Mouse (Mus musculus) small intestine, adult 2 months (tissue): ENCODE measurements around the gene Rp9. TPM values are rescaled to one million over a fixed set of nuclear protein-coding genes. Genes with fewer than 3 reads are reported as not detected.

Experiments used
- H3K27ac ChIP-seq: fragments of 200-500 bp; 2 replicates; pipeline ENCODE4 v1.5.1; 2012; ENCODE audit warnings: low read depth, low read length, control low read depth, inconsistent platforms; ENCODE audit not compliant: insufficient read depth
- H3K27me3 ChIP-seq: fragments of 200-500 bp; 2 replicates; pipeline ENCODE4 v1.6.1; 2012; ENCODE audit warnings: mild to moderate bottlenecking, moderate library complexity, low read length, inconsistent platforms; ENCODE audit not compliant: control insufficient read depth, insufficient read depth
- H3K36me3 ChIP-seq: fragments of 200-500 bp; 2 replicates; pipeline ENCODE4 v1.6.1; 2012; ENCODE audit warnings: mild to moderate bottlenecking, low read length, control low read depth, inconsistent platforms; ENCODE audit not compliant: control insufficient read depth, insufficient read depth
- H3K4me1 ChIP-seq: fragments of 200-500 bp; 2 replicates; pipeline ENCODE4 v1.6.1; 2012; ENCODE audit warnings: low read length, inconsistent platforms, mixed read lengths; ENCODE audit not compliant: control insufficient read depth, insufficient read depth, insufficient read length
- H3K4me3 ChIP-seq: fragments of 200-500 bp; 2 replicates; pipeline ENCODE4 v1.5.1; 2012; ENCODE audit warnings: low read depth, mild to moderate bottlenecking, control low read depth, inconsistent platforms, low read length, moderate library complexity
- CTCF ChIP-seq: fragments of 200-500 bp; IDR thresholded peaks from 2 replicates; pipeline ENCODE4 v1.5.1; 2012; ENCODE audit warnings: low read depth, mild to moderate bottlenecking, control low read depth, inconsistent platforms, low read length, moderate library complexity, mixed read lengths; ENCODE audit not compliant: insufficient replicate concordance, insufficient read length; ENCODE audit errors: extremely low read depth
- POLR2A ChIP-seq: fragments of 200-500 bp; IDR thresholded peaks from 2 replicates; pipeline ENCODE4 v1.6.1; 2012; ENCODE audit warnings: low read depth, mild to moderate bottlenecking, control low read depth, inconsistent platforms, low read length, moderate library complexity
- WGBS: fragments of 180-500 bp; shearing (Covaris S2); methylation state at CpG from one replicate; pipeline ENCODE4 v1.1.7; 2018; 5-methylcytosine and 5-hydroxymethylcytosine counted together
- polyA plus RNA-seq: library from polyadenylated mRNA; depleted of rRNA; stranded (reverse); fragments of >200 nt; gene quantifications from 2 replicates; pipeline ENCODE4 v1.2.3, GENCODE M21; 2012

Rp9 gene
- polyA plus RNA-seq, 1 experiment = 106 TPM

GRCm38 (mm10) chr9:22447213-22447612 lies 22.3 kb downstream of the Rp9 start:
- Histone ChIP-seq H3K4me1 (no peaks in the 10 kb centered on the region), H3K4me3 (no peak overlapping the region), H3K27me3 (no peaks in the 10 kb centered on the region), H3K36me3 (peaks cover 49% of the 10 kb centered on the region), H3K27ac (no peak overlapping the region)
- 58% methylated on average over 5 of the region's 5 CpGs for WGBS
- TF ChIP-seq CTCF (no peak), POLR2A (no peak)

DNA sequence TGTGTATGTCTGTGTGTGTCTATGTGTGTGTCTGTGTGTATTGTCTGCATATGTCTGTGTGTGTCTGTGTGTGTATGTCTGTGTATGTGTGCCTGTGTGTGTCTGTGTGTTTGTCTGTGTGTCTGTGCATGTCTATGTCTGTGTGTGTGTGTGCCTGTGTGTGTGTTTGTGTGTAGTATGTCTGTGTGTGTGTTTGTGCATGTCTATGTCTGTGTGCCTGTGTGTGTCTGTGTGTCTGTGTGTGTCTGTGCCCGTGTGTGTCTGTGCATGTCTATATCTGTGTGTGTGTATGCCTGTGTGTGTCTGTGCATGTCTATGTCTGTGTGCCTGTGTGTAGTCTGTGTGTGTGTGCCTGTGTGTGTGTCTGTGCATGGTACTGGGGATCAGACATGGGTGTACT lies 24.4 kb downstream of the Rp9 start:
- no peak overlapping the region for H3K27ac ChIP-seq
- H3K4me1 ChIP-seq = no peaks in the 10 kb centered on the region
- H3K4me3 ChIP-seq = no peak overlapping the region
- no peaks in the 10 kb centered on the region for H3K27me3 ChIP-seq
- TF ChIP-seq CTCF (no peak), POLR2A (no peak)
- 86% methylated on average over 1 of the region's 1 CpGs for WGBS
- H3K36me3 ChIP-seq = peaks cover 31% of the 10 kb centered on the region

DNA sequence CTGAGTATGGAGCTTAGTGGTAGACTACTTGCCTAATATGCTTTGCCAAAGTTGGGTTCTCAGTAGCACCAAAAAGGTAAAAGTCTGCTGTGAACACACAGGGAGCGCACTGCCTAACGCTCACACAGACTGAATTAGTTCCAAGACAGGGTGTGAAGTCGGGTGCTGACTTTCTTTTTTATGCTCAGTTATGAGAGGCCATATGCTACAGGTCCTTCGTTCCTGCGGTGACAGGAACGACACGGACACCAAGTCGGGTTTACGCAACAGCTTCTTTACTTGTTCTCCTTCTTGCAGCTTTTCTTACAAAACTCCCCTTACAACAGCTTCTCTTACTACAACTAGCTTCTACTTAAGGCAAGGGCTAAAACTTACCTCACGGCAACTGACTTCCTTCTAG lies 26.4 kb downstream of the Rp9 start:
- H3K27ac ChIP-seq = no peak overlapping the region
- peaks cover 17% of the 10 kb centered on the region for H3K36me3 ChIP-seq
- H3K4me1 ChIP-seq = no peaks in the 10 kb centered on the region
- WGBS = 83% methylated on average over 10 of the region's 10 CpGs
- H3K27me3 ChIP-seq = no peaks in the 10 kb centered on the region
- H3K4me3 ChIP-seq = no peak overlapping the region
- TF ChIP-seq POLR2A (no peak), CTCF (no peak)

GRCm38 (mm10) chr9:22438826-22439225 lies 30.7 kb downstream of the Rp9 start:
- H3K4me1 ChIP-seq = no peaks in the 10 kb centered on the region
- no peak overlapping the region for H3K4me3 ChIP-seq
- no peaks in the 10 kb centered on the region for H3K36me3 ChIP-seq
- H3K27ac ChIP-seq = no peak overlapping the region
- 79% methylated on average over 1 of the region's 1 CpGs for WGBS
- TF ChIP-seq CTCF = no peak
- TF ChIP-seq POLR2A = no peak
- no peaks in the 10 kb centered on the region for H3K27me3 ChIP-seq

DNA sequence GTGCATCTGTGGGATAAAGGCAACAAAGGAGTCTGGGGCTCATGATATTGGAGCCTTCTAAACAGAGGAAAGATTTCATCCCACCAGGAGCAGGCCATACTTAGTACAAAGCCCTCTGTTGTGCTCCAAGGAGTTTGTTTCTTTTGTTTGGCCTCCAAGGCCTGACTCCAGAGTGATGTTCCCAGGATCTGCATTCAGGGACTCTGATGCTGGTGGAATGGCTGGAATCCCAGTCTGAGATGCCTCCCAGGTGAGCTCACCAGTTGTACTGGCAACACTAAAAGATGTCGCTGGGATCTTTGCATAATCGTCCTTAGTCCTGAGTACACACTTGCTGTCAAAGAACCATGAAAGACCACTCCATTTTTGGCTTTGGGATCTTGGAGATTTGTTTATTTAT lies 35.4 kb downstream of the Rp9 start:
- no peaks in the 10 kb centered on the region for H3K27me3 ChIP-seq
- WGBS = 89% methylated on average over 2 of the region's 2 CpGs
- no peak for TF ChIP-seq POLR2A
- TF ChIP-seq CTCF = no peak
- no peaks in the 10 kb centered on the region for H3K36me3 ChIP-seq
- H3K27ac ChIP-seq = no peak overlapping the region
- no peak overlapping the region for H3K4me3 ChIP-seq
- H3K4me1 ChIP-seq = no peaks in the 10 kb centered on the region

- Histone ChIP-seq H3K27ac (no peak overlapping the region), H3K36me3 (no peaks in the 10 kb centered on the region), H3K4me3 (no peak overlapping the region), H3K4me1 (no peaks in the 10 kb centered on the region), H3K27me3 (no peaks in the 10 kb centered on the region)
- TF ChIP-seq CTCF (no peak), POLR2A (no peak)
- WGBS = 53% methylated on average over 2 of the region's 2 CpGs
These were observed 36.3 kb downstream of the Rp9 start for GRCm38 (mm10) chr9:22433221-22433620.

- Histone ChIP-seq H3K27me3 (no peaks in the 10 kb centered on the region), H3K4me1 (no peaks in the 10 kb centered on the region), H3K4me3 (no peak overlapping the region), H3K36me3 (no peaks in the 10 kb centered on the region), H3K27ac (no peak overlapping the region)
- whole genome bisulfite sequencing = 17% methylated on average over 5 of the region's 5 CpGs
- TF ChIP-seq POLR2A = no peak
- TF ChIP-seq CTCF = no peak
These were observed 39.2 kb downstream of the Rp9 start for GRCm38 (mm10) chr9:22430315-22430840.

DNA sequence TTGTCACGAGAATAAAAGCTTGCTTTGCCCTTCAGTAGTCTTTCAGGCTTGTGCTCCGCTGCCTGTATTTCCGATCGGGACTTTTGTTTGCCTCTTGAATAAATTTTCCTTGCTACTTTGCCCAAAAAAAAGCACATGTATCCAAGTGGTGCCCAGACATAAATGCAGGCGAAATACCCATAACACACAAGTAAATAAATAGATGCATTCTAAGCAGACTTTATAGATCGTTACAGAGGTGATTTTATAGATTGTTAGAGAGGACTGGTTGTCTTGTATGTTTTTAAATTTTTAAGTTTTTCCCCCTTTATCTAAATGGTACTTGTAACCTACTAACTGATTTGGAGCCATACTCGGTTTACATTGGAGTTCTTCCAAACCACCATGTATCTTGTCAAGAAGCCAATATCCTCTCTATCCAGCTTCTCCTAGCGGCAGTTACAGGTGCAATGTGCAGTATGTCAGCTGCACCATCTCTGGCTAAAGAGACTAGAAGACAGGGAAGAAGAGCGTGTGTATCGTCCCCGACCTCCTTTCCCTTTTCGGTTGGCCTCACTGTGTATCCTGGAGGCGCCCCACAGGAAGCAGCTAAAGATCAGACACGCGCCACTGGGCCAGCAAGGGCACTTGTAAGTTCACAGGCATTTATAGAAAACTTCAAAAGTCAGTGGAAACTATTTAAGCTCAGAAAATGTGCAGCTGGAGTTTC lies 39.9 kb downstream of the Rp9 start:
- 28% methylated on average over 15 of the region's 15 CpGs for WGBS
- Histone ChIP-seq H3K4me1 (no peaks in the 10 kb centered on the region), H3K27me3 (no peaks in the 10 kb centered on the region), H3K27ac (no peak overlapping the region), H3K4me3 (no peak overlapping the region), H3K36me3 (no peaks in the 10 kb centered on the region)
- TF ChIP-seq POLR2A (no peak), CTCF (no peak)
